14 mouse cellular contexts compared by ENCODE assay signal in genomic region chr3:69912859-69913258, GRCm38 (mm10). TPM values are rescaled to one million over a fixed set of nuclear protein-coding genes. Genes with fewer than 3 reads are reported as not detected.
DNase-seq lines count a peak whose midpoint lies in the region; ATAC-seq and TF ChIP-seq lines count a peak whose summit lies in the region.
"Had no signal": no experiment of that assay in that cellular context is flagged by ENCODE, and none has a peak within 500 bp of the region (broad histone marks: within the 10 kb centered on the region; RNA-seq: fewer than 3 reads in every experiment).

No protein-coding gene starts in this region.

- no peaks in the 10 kb centered on the region for H3K27me3 ChIP-seq in heart, embryonic 16.5 days (ENCODE audit: control insufficient read depth, insufficient read depth, low read length)
- H3K27me3 ChIP-seq in midbrain, embryonic 13.5 days, result no peaks in the 10 kb centered on the region
- no peaks in the 10 kb centered on the region for H3K27me3 ChIP-seq in midbrain, embryonic 11.5 days (ENCODE audit: control insufficient read depth, insufficient read depth, low read length)
- H3K27me3 ChIP-seq in embryonic facial prominence, embryonic 15.5 days, result no peaks in the 10 kb centered on the region
- H3K27me3 ChIP-seq in midbrain, postnatal 0 days (ENCODE audit: insufficient read depth, low read length), result no peaks in the 10 kb centered on the region
- H3K27me3 ChIP-seq: forebrain, embryonic 15.5 days; hindbrain, embryonic 13.5 days had no signal

- H3K4me2 ChIP-seq in heart, embryonic 16.5 days (ENCODE audit: low read depth, low read length), result peak overlapping the region; percentile 18
- H3K4me2 ChIP-seq in midbrain, embryonic 13.5 days (replicated peaks), result peak overlapping the region; percentile 20
- no peak overlapping the region for H3K4me2 ChIP-seq in midbrain, embryonic 11.5 days
- peak overlapping the region; percentile 38 for H3K4me2 ChIP-seq in embryonic facial prominence, embryonic 15.5 days (replicated peaks)
- peak overlapping the region; percentile 9; the same call in 1 of the 2 replicates for H3K4me2 ChIP-seq in midbrain, postnatal 0 days (ENCODE audit: low read depth, low read length, poor library complexity, severe bottlenecking)
- H3K4me2 ChIP-seq: forebrain, embryonic 15.5 days; hindbrain, embryonic 13.5 days had no signal

- no peak for TF ChIP-seq CTCF in midbrain, postnatal 0 days (IDR thresholded peaks at IDR 0.05)

- DNase-seq in heart, adult 9 months (ENCODE audit: low spot score in 2 of 2), result no peak
- DNase-seq in midbrain, embryonic 11.5 days (ENCODE audit: low spot score, missing footprints), result no peak
- DNase-seq in midbrain, postnatal 0 days (ENCODE audit: low spot score), result no peak
- no peak for DNase-seq in spleen, adult 12 weeks (ENCODE audit: low spot score)
- DNase-seq in left cerebral cortex, postnatal 4 days, result no peak
- DNase-seq: cerebellum, postnatal 36 days; lung, postnatal 14 days; spleen, adult 18-20 months; thymus, postnatal 36 days had no signal

- no peak overlapping the region for H3K27ac ChIP-seq in heart, embryonic 16.5 days (ENCODE audit: low read length)
- H3K27ac ChIP-seq in midbrain, embryonic 13.5 days, result no peak overlapping the region
- no peak overlapping the region for H3K27ac ChIP-seq in midbrain, embryonic 11.5 days (ENCODE audit: low read depth, low read length)
- H3K27ac ChIP-seq in embryonic facial prominence, embryonic 15.5 days (replicated peaks), result no peak overlapping the region
- H3K27ac ChIP-seq in midbrain, postnatal 0 days (ENCODE audit: low read depth, low read length), result no peak overlapping the region
- H3K27ac ChIP-seq: forebrain, embryonic 15.5 days; hindbrain, embryonic 13.5 days had no signal

- H3K9ac ChIP-seq in heart, embryonic 16.5 days (ENCODE audit: low read length), result no peak overlapping the region
- H3K9ac ChIP-seq in midbrain, embryonic 13.5 days (replicated peaks), result no peak overlapping the region
- H3K9ac ChIP-seq in midbrain, embryonic 11.5 days (ENCODE audit: low read length), result no peak overlapping the region
- no peak overlapping the region for H3K9ac ChIP-seq in embryonic facial prominence, embryonic 15.5 days
- no peak overlapping the region for H3K9ac ChIP-seq in midbrain, postnatal 0 days (replicated peaks; ENCODE audit: low read length, poor library complexity, severe bottlenecking)
- H3K9ac ChIP-seq: forebrain, embryonic 15.5 days; hindbrain, embryonic 13.5 days had no signal

- no peak overlapping the region for H3K4me3 ChIP-seq in heart, embryonic 16.5 days (ENCODE audit: low read length)
- no peak overlapping the region for H3K4me3 ChIP-seq in midbrain, embryonic 13.5 days (replicated peaks)
- no peak overlapping the region for H3K4me3 ChIP-seq in midbrain, embryonic 11.5 days (ENCODE audit: low read depth, low read length)
- H3K4me3 ChIP-seq in embryonic facial prominence, embryonic 15.5 days (replicated peaks), result no peak overlapping the region; the same call in 1 of the 2 replicates
- no peak overlapping the region for H3K4me3 ChIP-seq in midbrain, postnatal 0 days (ENCODE audit: low read depth, low read length)
- H3K4me3 ChIP-seq: forebrain, embryonic 15.5 days; hindbrain, embryonic 13.5 days had no signal

- peak; percentile 69 for ATAC-seq in heart, embryonic 16.5 days (replicated peaks; ENCODE audit: extremely low read depth, insufficient read depth, low FRiP score)
- ATAC-seq in midbrain, embryonic 13.5 days, result no peak
- ATAC-seq in midbrain, embryonic 11.5 days (ENCODE audit: low FRiP score), result no peak
- no peak for ATAC-seq in embryonic facial prominence, embryonic 15.5 days (ENCODE audit: insufficient number of reproducible peaks, low FRiP score, low TSS enrichment, low read depth)
- ATAC-seq in midbrain, postnatal 0 days (ENCODE audit: low FRiP score), result no peak
- ATAC-seq: forebrain, embryonic 15.5 days had no signal

- H3K36me3 ChIP-seq in heart, embryonic 16.5 days (ENCODE audit: control insufficient read depth, insufficient read depth), result no peaks in the 10 kb centered on the region
- H3K36me3 ChIP-seq in midbrain, embryonic 13.5 days, result no peaks in the 10 kb centered on the region
- no peaks in the 10 kb centered on the region for H3K36me3 ChIP-seq in midbrain, embryonic 11.5 days (ENCODE audit: control insufficient read depth, insufficient read depth, low read length)
- no peaks in the 10 kb centered on the region for H3K36me3 ChIP-seq in embryonic facial prominence, embryonic 15.5 days
- H3K36me3 ChIP-seq in midbrain, postnatal 0 days (ENCODE audit: insufficient read depth, low read length), result no peaks in the 10 kb centered on the region
- H3K36me3 ChIP-seq: forebrain, embryonic 15.5 days; hindbrain, embryonic 13.5 days had no signal

- H3K9me3 ChIP-seq in heart, embryonic 16.5 days (replicated peaks; ENCODE audit: control insufficient read depth, low read length), result no peaks in the 10 kb centered on the region
- no peaks in the 10 kb centered on the region for H3K9me3 ChIP-seq in midbrain, embryonic 13.5 days
- no peaks in the 10 kb centered on the region for H3K9me3 ChIP-seq in midbrain, embryonic 11.5 days (ENCODE audit: control insufficient read depth, low read length)
- H3K9me3 ChIP-seq in embryonic facial prominence, embryonic 15.5 days (replicated peaks), result no peaks in the 10 kb centered on the region
- H3K9me3 ChIP-seq in midbrain, postnatal 0 days (ENCODE audit: low read length), result no peaks in the 10 kb centered on the region
- H3K9me3 ChIP-seq: forebrain, embryonic 15.5 days; hindbrain, embryonic 13.5 days had no signal

- 22% methylated on average over 14 of the region's 14 CpGs for WGBS in heart, embryonic 16.5 days
- WGBS in midbrain, embryonic 13.5 days, result 26% methylated on average over 14 of the region's 14 CpGs
- 30% methylated on average over 14 of the region's 14 CpGs for WGBS in midbrain, embryonic 11.5 days
- 4% methylated on average over 14 of the region's 14 CpGs for WGBS in embryonic facial prominence, embryonic 15.5 days
- WGBS in midbrain, postnatal 0 days, result 20% methylated on average over 14 of the region's 14 CpGs

- intact Hi-C loops in left cerebral cortex, postnatal 4 days (cut with DNase I), result no loop called here

- H3K4me1 ChIP-seq in heart, embryonic 16.5 days (ENCODE audit: control insufficient read depth, insufficient read depth, low read length), result no peaks in the 10 kb centered on the region
- 0 out of 2 replicates have a peak, but pooled peaks cover 3% of the 10 kb centered on the region for H3K4me1 ChIP-seq in midbrain, embryonic 13.5 days (replicated peaks)
- H3K4me1 ChIP-seq in midbrain, embryonic 11.5 days (ENCODE audit: control insufficient read depth, insufficient read depth, low read length), result no peaks in the 10 kb centered on the region
- H3K4me1 ChIP-seq in embryonic facial prominence, embryonic 15.5 days, result peaks cover 4% of the 10 kb centered on the region; the same call in 1 of the 2 replicates
- no peaks in the 10 kb centered on the region for H3K4me1 ChIP-seq in midbrain, postnatal 0 days (ENCODE audit: insufficient read depth, low read length)
- H3K4me1 ChIP-seq: forebrain, embryonic 15.5 days; hindbrain, embryonic 13.5 days had no signal

RNA-seq across cellular contexts. Expression of gene Sptssb, which starts 53.1 kb away (rescaled TPM):
- 2.6 and 6.6 TPM in 2 replicates for polyA plus RNA-seq in heart, embryonic 16.5 days (2015; fragmentation: Nextera tagmentation; extraction: Ambion mirVana)
- 0.19 and 0.26 TPM in 2 replicates for polyA plus RNA-seq in midbrain, embryonic 13.5 days (2015; fragmentation: Nextera tagmentation; extraction: Ambion mirVana)
- polyA plus RNA-seq in midbrain, embryonic 11.5 days (2014; fragmentation: Nextera tagmentation; extraction: Ambion mirVana), result 0.29 and 0.34 TPM in 2 replicates
- polyA plus RNA-seq in embryonic facial prominence, embryonic 15.5 days (2015; fragmentation: Nextera tagmentation; extraction: Ambion mirVana), result 7.5 and 7.6 TPM in 2 replicates
- total RNA-seq in midbrain, postnatal 0 days (2014; rRNA removed), result 1.3 and 3.2 TPM in 2 replicates
- polyA plus RNA-seq in midbrain, postnatal 0 days (2015; fragmentation: Nextera tagmentation; extraction: Ambion mirVana), result 1.3 and 1.6 TPM in 2 replicates
- 1 to 10 TPM in 1 of 2 experiments, under 1 TPM in 1; 0.30 to 1.6 TPM for total RNA-seq in left cerebral cortex, postnatal 4 days (2021)
